Mouse (Mus musculus): Measurements from ENCODE around the gene Sin3a.

The Sin3a gene

DNA sequence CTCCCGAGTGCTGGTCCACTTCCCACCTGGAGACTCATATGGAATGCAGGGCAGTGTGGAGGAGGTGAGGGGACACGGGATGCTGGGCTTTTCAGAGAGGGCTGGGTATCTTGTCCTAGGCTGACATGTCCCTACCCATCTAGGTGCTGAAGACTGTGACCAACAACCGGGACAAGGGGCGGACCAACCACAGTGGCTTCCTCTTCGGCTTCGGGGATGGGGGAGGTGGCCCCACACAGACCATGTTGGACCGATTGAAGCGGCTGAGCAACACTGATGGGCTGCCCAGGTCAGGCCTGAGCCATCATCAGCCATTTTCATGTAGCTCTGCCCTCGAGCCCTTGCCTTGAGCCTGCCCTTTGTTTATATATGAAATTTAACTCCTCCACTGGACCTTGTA, 65.9 kb downstream of the Sin3a start:
- DNase-seq (ENCODE audit: low spot score): no peak

DNA sequence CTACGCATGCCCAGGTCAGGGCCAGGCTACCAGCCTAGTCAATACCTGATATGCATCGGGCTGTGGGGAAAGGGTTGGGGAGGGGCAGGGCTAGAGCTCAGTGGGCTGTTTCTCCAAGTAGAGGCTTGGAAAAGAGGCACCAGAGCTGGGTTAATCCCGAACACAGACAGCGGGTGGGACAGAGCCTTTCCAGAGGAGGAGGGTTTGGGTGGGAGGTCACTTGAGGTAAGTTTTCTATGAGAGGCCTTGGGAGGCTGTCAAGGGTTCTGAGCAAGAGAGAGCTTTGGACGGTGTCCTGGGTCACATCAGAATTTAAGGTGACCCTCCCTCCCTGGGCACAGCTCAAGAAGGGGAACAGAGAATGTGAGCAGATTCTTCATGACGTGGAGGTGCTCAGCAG, 66.7 kb downstream of the Sin3a start:
- DNase-seq (ENCODE audit: low spot score): no peak

DNA sequence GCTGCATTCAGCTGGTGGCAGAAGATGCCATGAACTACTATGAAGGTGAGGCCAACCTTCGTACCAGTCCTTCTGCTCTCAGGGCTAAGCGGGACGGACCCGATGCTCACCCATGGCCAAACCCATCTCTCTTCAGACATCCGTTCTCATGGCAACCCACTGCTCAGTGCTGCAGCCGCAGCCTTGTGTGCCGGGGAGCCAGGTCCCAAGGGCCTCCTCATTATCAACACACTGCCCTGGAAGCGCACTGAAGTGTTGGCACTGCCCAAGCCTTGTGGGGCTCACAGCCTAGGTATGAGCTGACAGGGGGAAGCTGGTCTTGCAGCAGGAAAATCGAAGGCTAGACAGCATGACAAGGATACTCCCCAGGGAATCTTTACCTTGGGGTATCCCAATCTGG, 67.3 kb downstream of the Sin3a start:
- no peak for DNase-seq (ENCODE audit: low spot score)

DNA sequence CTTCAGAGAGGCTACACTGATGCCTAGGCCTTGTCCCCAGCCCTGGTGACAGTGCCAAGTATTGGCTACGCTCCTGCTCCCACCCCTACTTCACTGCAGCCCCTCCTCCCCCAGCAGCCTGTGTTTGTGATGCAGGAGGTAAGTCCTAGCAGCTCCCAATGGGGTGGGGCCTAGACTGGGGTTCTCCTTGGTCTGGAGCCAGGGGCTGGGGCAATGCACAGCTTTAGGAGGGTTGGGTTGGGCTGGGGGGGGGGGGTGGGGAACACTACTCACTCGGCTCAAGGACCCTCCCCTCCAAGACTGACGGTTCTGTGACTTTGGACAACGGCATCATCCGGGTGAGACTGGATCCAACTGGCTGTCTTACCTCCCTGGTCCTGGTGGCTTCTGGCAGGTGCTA, 67.7 kb downstream of the Sin3a start:
- no peak for DNase-seq (ENCODE audit: low spot score)

DNA sequence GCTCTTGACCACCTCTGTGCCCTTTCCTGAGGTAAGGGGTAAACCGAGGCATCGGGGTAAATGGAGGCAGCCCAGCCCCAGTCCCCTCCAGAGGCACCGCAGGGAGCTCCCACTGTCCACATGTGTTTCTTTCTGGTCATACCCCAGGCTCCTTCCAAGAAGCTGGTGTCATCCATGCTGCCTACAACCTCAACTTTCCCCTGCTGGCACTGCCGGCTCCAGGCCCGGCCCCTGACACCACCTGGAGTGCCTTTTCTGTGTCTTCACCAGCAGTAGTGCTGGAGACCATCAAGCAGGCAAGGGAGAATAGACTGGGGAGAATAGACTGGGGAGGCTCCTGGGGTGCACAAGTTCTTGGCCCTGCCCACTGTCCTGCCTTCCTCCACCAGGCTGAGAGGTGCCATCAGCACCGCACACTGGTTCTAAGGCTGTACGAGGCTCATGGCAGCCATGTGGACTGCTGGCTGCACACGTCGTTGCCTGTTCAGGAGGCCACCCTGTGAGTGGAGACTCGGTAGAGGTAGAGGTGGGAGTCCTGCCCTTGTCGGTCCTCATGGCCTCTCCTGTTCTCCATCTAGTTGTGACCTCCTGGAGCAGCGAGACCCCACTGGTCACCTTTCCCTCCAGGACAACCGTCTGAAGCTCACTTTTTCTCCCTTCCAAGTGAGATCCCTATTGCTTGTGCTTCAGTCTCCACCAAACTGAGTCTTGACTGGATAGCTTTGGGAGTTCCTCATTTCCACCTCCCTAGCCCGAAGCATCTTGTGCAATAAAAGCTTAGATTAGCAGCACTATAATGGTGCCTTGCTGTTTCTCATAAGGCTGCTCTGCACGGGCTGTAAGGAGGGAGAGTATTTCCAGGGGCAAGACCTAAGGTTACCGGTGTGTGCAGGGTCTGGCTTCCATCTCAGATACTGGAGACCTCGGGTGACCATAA, 69.8 kb downstream of the Sin3a start:
- no peak for DNase-seq (ENCODE audit: low spot score)

DNA sequence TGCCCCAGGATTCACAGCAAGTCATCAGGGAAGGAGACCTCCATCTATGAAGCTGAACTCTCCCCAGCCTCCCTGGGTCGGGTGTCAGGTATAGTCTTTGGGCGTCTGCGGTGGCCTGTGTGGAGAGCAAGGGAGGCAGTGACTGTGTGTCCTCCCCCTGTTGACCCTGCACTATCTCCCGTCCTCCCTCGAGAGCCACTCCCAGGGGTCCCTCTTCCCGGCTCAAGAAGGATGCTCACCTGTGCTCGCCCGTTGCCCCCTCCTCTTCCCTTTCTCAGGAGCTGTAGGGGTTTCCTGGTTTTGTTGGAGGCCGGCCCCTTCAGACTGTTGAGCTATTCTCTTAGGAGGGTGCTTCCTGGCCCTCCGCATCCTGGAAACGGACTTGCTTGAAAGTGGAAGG, 71.4 kb downstream of the Sin3a start:
- no peak for DNase-seq (ENCODE audit: low spot score)

DNA sequence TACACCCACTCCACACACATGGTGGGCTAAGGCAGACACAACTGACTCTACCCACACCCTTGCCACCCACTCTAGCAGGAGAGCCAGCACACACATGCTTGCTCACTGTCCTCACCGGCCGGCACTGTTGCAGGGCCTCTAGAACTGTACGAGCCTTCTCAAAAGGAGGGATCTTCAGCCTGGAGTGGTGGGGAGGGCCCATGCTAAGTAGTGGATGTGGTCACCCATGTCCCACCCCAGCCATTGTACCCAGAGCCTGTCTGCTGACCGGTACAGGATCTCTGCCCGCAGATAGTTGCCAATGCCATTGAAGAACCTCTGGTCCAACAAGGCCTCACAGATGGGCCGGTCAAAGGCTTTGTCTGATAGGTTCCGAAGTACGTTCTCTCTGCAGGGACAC, 73.0 kb downstream of the Sin3a start:
- DNase-seq (ENCODE audit: low spot score): no peak

DNA sequence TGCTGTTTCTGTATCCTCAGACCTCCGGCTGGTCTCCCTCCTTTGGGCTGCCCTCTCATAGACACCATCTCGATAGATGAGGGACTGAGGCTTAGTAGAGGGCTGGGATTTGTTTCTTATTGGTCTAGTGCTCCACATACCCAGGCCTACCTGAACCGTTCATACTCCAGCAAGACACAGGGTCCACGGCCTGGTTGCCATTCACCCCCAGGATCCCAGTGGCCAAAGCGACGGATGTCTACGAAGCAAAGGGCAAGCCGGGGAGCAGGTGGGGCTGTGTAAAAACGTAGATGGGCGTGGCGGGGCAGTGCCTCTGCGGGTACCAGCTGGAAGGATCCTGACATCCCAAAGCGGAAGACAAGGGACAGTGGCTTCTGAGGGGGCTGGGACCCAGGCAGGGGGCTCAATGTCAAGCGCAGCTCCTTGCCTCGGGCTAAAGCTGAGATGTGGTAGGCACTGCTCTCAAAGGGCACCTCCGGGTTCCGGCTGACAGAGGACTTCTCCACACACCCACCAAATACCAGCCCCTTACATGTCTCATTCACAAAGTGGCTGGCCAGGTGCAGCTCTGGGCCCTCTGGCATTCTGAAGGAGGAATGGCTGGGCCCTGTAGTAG, 74.7 kb downstream of the Sin3a start:
- DNase-seq (ENCODE audit: low spot score): no peak

DNA sequence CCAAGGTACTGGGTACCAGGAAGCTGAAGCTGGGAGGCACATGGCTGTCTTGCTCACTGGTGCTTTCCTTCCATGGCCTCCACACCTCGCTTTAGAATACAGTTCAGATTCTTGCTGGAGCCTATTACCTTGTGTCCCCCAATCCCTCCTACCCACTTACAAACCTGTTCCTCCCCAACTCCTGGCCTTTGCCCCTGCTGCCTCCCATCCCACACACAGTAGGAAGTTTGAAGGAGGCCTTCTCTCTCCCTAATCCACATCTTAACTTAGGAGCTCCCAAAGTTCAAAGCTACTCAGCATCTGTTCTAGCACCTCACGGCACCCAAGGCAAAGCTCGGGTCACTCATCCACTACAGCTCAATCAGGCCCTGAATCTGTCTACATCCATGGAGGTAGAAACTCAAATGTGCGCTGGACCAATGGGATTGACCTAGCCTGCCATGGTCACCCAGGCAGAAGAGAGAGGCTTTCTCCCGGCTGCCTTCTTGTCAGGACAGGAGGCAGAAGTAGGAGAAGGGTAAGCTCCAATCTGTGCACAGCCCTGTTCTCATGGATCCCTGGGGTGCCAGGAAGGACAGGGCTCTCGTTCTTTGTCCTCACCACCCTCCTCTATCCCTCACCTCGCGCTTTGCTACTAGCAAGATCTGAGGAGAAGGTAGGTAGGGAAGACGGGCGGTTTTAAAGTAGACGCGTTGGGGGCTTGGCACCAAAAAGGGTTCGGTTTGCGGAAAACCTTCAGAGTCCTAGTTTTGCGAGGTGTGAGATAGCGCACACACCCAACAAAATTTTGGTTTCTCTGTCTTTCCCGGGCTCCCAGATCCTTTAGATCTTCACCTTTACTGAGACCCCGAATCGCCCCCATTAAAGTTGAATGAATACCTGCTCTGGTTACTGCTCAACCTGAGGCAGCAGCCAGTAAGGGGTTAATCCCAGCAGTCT, 75.6 kb downstream of the Sin3a start:
- peak; percentile 24 for DNase-seq (ENCODE audit: low spot score)

DNA sequence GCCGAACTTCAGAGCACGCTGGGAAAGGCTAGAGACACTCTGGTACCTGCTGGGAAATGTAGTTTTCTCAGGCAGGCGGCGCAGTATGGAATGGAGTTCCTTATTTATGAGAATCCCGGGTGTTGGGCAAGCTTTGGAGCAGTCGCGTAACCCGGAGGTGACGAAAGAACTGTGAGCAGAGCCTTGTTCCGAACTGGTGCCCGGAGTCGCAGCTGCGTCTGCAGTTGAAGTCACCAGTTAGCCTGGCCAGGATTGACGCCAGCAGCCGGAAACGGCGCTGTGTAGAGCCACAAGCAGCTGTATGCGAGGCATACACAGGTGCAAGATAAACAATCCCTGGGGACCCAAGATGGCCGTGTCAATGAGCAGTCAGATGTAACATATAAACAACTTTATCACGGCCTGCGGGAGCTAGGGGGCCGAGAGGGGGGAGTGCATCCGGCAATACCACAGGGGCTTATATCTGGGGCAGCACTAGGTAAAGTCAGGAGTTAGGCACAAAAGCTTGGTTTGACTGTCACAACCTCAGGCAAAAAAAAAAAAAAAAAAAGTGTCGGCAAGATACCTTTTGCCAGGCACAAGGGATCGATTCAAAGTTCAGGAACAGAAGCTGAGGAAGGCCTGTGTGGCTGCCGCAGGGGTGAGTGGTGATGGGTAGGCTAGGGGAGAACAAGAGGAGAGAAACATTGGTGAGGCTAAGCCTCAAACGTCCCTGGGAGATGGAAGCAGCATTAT, 76.5 kb downstream of the Sin3a start, which contains the start of gene Neil1:
Gene Neil1, minus strand, starts transcription at position 162 of the 735 bp plus-strand sequence.
- DNase-seq (ENCODE audit: low spot score): peak; percentile 92

DNA sequence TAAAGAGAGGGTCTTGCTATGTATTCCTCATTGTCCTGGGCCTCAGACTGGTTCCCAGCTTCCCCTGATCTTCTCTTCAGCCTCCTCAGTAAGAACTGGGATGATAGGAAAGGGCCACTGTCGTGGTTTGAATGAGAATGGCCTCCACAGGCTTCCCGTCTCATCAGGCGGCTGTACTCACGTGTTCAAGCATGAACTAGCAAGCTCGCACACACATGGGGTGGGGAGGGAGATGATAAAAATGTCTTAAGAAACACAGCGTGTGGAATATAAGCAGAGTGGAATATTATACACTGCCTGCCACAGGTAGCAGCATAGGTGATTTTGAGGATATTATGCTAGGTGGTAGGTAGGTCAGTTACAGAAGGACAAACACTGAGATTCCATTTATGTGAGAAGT, 77.2 kb downstream of the Sin3a start:
- DNase-seq (ENCODE audit: low spot score): no peak

DNA sequence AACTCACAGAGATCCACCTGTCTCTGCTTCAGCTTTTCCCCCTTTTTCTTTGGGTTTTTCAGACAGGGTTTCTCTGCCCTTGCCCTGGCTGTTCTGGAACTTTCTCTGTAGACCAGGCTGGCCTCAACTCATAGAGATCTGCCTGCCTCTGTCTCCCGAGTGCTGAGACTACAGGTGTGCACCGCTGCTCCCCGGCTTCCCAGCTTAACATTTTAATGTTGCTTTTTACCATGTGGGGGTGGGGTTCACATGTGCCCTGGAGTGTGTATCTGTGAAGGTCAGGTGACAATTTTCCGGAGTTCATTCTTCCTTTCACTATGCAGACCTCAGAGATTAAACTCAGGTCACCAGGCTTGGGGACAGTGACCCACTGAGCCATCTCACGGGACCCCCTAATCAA, 78.4 kb downstream of the Sin3a start:
- DNase-seq (ENCODE audit: low spot score): no peak

DNA sequence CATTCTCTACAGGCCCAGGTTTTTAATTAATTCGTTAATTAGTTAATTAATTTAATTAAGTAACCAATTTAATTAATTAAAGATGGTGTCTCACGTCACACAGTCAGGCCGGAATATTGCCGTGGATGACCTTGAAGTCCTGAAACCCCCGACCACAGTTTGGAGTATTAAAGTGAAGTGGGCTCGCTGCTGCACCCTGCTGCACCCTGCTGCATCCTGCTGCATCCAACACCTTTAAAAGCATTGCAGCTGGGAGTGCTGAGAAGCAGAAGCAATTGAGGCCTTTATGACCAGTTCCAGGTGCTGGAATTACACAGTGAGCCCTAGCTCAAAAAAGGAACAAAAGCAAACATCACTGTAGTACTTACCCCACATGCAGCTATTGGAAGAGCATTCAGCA, 80.5 kb downstream of the Sin3a start:
- no peak for DNase-seq (ENCODE audit: low spot score)

DNA sequence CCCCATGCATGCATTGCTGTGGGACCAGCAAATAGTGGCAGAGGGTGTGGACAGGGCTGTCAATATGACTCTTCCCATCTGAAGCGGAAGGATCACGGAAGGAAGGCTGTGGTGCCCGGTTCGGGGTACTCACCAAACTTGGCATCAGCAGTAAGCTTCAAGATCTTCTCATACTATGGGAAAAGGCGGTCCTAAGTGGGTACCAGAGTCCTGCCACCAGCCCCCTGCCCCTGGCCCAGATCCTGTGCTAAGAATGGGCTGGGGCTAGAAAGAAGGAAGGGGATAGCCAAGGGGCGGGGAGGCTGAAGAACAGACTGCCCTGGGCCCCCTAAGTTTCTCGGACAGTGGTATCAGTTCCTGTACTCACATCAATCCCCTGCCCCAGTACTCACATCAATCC, 84.5 kb downstream of the Sin3a start:
- DNase-seq (ENCODE audit: low spot score): no peak

DNA sequence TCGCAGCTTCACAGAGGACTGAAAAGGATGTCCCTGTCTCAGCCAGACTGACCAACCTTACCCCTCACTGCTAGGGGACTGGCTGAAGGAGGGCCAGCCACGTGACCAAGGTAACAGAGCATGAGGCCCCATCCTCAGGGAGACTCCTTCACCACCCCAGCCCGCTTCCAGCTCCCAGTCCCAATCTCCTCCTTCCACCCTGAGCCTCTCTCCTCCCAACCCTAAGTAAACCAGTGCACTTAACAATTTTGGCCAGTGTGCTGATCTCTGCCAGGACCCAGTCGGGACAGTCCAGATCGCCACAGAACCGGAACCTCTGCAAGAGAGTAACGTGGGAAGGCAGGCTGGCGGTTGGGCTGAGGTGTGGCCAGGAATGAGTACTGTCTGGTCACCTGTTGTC, 85.0 kb downstream of the Sin3a start:
- DNase-seq (ENCODE audit: low spot score): no peak

DNA sequence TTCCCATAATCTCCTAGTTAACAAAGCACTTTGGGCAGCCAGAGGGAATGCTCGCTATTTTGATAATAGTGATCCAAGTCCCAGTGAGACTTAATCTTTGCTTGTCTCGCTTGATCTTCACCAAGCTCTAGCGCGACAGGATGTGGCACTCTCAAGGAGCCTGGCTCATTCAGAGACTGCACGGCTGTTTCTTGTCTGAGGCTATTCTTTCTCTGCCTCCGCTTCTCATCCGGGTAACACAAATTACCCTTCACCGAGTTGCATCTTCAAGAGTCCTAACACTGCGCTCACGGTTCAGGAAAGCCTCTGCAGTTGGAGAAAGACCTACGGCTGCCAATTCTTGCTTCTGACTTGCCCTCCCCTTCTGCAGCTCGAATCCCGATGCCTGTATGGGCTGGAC, 85.7 kb downstream of the Sin3a start:
- no peak for DNase-seq (ENCODE audit: low spot score)

DNA sequence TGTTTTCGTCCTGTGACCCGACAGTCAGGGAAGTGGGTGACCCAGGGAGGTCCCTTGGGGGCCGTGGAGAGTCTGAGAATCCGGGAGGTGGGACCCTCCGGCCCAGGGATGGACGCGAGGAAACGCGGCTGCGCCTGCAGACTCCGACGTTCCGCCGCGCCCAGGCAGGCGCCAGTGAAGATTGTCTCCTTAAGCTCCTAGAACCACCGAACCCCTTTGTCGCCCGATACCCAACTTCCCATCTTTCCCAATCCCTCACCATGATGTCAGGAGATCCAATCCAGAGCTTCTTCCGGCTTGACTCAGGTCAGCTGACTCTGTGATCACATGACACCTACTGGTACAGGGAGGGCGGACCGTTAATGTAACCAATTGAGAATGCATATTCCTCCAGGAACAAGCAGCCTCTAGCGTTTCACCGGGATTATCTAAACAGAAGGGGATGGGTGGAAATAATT, 86.2 kb downstream of the Sin3a start, which contains the start of gene Commd4:
Gene Commd4, minus strand, starts transcription at position 319 of the 458 bp plus-strand sequence.
- peak; percentile 98 for DNase-seq (ENCODE audit: low spot score)

DNA sequence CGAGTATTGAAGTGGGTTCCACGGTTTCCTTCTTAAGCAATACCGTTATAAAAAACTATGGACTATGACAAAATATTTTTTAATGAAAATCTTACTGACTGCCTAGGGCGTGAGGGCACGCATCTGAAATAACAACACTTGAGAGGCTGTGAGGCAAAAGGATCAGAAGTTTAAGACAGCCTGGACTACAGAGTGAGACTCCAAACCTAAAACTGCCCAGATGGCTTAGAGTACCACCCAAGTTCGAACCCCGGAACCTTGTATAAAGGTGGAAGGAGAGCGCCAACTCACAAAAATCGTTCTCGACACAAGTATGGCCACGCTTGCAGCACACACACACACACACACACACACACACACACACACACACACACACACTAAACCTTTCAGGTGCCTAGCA, 86.7 kb downstream of the Sin3a start:
- DNase-seq (ENCODE audit: low spot score): no peak

DNA sequence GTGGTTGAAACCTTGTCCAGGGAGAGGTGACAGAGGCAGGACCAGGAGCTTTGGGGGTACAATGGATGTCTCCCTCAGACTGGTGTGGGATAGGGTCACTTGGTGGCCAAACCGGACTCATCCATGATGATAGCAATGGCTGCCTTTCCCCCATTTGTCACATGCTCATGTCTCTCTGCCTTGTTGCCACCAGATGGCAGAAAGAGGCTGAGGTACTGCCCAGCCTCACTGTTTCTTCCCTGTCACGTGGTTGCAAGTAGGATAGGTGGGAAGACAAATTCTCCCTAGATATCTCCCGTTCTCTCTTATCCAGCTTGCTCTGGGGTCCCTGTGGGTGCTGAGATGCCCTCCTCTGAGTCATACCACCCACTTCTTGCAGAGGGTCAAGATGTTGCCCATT, 90.7 kb downstream of the Sin3a start:
- DNase-seq (ENCODE audit: low spot score): peak; percentile 51

DNA sequence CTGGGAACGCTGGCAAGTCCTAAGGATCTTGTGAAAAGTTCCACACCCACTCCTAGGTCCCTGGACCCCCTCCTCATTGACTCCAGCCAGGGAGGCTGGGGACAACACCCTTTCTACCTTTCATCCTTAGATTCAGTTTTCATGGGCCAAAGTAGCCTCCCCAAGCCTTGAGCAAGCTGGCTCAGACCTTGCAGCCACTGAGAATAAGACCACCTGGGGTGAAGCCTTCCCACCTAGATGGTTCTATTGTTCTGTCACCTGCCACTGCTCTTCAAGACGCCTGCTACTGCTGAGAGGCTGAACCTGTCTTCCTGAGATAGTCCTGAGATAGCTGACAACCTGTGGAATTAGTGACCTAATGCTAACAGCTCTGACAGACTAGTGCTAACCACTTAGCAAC, 91.3 kb downstream of the Sin3a start:
- DNase-seq (ENCODE audit: low spot score): no peak

DNA sequence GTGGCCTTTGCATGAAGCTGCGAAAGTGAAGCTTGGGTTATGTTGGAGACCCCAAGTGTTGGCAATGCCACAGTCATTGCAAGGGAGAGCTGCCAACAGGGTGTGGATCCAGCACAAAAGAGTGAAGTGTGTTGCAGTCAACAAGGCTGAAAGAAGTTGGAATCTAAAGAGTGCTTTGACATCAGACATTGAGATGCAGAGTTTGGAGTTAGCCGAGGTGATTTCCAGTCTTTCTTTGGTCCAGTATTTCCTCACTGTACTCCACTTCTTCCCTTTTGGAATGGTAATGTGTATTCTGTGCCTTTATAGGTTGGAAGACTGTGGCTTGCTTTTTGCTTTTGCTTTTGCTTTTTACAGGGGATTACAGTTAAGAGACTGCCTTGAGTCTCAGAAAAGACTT, 94.3 kb downstream of the Sin3a start:
- DNase-seq (ENCODE audit: low spot score): no peak

DNA sequence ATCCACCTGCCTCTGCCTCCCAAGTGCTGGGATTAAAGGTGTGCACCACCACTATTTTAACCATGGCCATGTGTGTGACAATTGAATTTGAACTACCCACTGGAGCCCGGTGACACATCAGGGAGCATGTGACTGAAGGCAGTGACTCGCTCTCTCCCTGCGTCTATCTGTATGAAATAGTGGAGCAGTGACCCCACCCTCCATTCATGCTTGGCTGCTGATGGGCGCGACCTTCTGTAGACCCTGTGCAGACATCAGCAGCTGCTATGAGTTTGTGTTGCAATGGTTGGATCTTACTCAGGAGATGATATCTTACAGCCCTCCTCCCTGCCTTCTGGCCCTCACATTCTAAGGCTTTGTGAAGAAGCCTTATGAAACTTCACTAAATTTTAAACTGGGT, 96.6 kb downstream of the Sin3a start:
- no peak for DNase-seq (ENCODE audit: low spot score)
